Mouse (Mus musculus): ENCODE measurements around the gene Vps37b.

Vps37b gene

GRCm38 (mm10) chr5:124001274-124001673 lies 30.8 kb downstream of the Vps37b start:
- DNase-seq (ENCODE audit: low read depth): no peak

DNA sequence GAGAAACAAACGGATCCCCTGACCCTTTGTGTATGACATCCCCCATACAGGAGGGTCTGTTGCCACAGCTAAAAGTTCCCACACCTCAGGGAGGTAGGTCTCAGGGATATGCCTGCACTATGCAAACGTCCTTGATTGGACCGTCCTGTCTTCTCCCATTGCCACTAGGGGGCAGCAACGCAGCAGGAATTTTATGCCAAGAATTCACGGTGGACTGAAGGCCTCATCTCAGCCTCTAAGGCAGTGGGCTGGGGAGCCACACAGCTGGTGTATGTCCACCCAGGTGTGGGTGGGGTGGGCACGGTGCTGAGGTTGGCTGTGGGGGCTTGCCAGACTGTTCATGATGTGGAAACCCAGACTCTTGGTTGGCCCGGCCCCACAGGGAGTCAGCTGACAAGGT lies 31.2 kb downstream of the Vps37b start:
- peak; percentile 88 for DNase-seq (ENCODE audit: low read depth)

DNA sequence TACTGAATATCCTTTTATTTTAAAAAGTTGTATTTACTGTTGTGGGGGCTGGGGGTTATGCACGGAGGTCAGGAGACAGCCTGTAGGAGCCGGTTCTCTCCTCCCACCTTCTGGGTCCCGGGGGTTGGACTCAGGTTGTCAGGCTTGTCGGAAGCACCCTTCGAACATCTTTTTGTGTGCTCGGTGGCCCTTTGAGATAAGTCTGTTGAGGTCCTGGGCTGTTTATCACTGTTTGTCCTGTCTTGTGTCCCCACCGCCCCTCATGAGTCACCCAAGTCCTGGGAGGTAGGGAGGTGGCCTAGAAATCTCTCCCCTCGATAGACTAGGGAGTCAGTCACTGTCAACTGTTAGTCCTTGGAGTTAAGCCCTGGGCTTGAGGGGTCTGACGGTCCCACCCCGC lies 33.7 kb downstream of the Vps37b start:
- no peak for DNase-seq (ENCODE audit: low read depth)

- no peak for DNase-seq (ENCODE audit: low read depth)
These were observed 34.3 kb downstream of the Vps37b start for GRCm38 (mm10) chr5:123997811-123998210.

DNA sequence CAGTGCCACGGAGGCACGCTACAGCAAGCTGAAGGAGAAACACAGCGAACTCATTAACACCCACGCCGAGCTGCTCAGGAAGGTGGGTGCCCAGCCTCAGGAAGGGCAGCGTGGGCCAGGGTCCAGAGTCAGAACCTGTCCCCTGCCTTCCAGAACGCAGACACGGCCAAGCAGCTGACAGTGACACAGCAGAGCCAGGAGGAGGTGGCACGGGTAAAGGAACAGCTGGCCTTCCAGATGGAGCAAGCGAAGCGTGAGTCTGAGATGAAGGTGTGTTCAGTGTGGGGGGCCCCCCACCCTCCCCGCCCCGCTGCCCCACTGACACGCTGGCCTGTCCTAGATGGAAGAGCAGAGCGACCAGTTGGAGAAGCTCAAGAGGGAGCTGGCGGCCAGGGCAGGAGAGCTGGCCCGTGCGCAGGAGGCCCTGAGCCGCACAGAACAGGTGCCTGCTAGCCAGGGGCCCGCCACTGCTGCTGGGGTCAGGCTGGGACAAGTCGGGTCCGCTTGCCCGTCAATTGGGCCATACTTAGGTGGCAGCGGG lies 34.8 kb downstream of the Vps37b start:
- DNase-seq (ENCODE audit: low read depth): no peak

GRCm38 (mm10) chr5:123996695-123997094 lies 35.4 kb downstream of the Vps37b start:
- DNase-seq (ENCODE audit: low read depth): no peak

GRCm38 (mm10) chr5:123996194-123996593 lies 35.9 kb downstream of the Vps37b start:
- no peak for DNase-seq (ENCODE audit: low read depth)

DNA sequence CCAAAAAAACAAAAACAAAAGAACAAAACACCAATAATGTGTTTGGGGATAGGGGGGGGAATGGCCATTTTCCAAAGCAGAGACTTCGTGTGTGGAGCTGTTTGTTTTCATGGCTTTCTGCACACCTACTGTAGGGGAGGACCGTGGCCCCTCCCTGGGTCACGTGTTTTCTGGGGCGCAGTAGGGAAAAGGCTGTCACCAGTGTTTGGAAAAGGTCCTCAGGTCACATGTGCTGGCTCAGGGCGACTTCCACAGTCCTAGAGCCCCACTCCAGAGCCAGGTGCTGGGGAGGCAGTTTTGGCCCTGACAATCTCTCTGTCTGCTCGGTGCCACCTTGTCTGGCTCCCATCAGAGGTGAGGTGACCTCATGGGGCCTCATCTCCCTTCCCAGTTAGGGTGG lies 36.7 kb downstream of the Vps37b start:
- DNase-seq (ENCODE audit: low read depth): no peak

DNA sequence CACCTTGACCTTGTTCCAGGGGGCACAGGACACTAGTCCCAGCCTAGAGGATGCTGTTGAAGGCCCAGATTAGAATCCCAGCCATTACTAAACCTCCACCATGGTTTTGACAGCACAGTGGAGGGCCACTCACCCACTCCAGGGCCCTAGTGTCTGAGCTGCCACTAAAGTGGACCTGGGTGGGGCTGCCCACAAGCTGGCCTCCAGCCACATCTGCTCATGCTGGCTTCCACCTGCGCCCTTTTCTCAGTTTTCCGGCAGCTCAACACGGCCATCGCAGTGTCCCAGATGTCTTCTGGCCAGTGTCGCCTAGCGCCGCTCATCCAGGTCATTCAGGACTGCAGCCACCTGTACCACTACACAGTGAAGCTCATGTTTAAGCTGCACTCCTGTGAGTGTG lies 37.6 kb downstream of the Vps37b start:
- no peak for DNase-seq (ENCODE audit: low read depth)

- DNase-seq (ENCODE audit: low read depth): no peak
These were observed 38.6 kb downstream of the Vps37b start for GRCm38 (mm10) chr5:123993263-123994036.

DNA sequence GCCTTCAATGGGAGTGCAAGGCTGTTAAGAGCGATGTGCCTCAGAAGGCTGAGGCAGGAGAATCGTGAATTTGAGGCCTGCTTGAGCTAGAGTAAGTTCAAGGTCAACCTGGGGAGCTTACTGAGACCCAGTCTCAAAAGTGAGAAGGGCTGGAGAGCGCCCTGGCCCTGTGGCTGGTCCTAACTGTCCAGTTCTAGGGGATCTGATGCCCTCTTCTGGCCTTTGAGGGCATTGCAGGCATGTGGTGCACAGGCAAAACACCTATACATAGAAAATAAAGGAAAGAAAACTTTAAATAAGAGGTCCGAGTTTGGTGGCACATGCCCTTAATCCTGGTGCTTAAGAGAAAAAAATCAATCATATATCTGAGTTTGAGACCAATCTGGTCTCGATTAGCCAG lies 39.3 kb downstream of the Vps37b start:
- peak; percentile 67 for DNase-seq (ENCODE audit: low read depth)

DNA sequence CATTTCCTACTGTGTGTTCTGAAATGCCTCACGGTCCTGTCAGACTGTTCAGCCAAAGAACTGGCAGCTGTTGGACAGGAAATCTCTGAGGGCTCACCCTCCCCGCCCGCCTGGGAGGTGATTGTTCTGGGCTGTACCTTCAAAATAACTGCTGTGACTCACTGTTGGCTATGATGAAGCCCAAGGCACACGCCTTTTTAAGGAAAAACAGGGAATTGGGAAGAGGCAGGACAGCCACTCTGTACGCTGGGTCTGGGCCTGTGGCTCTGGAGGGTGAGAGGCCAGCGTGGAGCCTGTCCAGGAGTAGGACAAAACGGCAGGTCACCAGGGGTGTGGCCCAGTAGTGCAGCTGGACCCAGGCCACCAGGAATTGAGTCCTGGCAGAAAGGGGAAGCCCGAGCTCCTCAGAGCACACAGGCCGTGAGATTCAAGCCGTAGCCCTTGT lies 39.9 kb downstream of the Vps37b start:
- no peak for DNase-seq (ENCODE audit: low read depth)

GRCm38 (mm10) chr5:123991321-123991720 lies 40.7 kb downstream of the Vps37b start:
- no peak for DNase-seq (ENCODE audit: low read depth)

DNA sequence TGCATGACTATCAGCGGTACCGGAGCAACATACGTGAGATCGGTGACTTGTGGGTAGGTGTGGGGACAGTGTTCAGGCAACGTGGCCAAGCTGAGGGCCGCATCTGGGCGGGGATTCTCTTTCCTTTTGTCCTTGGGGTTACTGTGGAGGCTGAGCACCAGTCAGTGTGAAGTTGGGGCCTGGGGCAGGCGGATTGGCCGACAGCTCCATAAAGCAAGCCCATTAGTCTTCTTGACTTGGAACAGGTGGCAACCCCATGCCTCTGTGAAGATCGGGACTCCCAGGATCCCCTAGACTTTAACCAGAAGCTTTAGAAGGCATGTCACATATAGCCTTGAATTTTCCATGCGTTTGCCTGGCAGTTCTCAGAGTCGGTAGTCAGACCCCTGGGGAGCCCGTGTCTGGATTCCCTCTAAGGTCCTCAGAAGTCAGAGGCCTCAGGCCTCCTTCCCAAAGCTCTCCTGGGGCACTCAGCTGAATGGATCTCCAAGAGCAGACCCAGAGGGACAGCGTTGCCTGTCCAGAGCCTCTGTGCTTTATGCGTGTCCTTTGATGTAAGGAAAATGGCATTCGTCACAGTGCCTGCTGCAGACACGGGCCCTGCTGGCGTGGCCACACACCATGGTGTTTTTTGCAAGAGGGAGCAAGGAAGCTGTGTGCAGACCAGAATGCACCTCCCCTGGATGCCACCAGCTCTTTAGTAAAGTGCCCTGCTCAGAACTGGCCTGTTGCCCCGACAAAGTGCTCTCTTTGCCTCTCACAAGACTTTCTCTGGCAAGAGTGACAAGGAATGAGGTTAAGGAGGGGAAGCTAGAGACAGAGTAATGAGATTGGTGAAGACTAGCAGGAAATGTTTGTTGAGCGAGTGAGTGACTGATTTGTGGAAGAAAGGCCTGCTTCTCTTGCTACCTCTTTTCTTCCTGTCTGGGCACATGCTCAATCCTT lies 41.9 kb downstream of the Vps37b start:
- no peak for DNase-seq (ENCODE audit: low read depth)

DNA sequence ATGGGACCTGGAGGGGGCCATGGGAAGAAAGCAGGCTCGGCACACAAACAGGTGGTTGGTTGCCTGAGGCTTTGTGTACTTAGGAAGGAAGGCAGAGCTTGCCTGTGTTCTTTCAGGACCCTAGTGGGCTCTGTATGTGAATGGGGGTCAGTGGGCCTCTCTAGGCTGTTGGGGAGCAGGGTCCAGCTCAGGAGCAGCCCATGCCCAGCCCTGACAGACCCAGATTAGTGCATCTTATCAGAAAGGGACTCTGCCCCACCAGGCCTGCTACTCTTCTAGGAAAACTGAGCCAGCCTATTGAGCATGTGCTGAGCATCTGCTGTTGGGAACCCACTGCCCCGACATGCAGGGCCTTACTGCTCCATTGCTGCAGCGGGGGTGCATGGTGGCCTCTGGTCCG lies 44.6 kb downstream of the Vps37b start:
- no peak for DNase-seq (ENCODE audit: low read depth)

- no peak for DNase-seq (ENCODE audit: low read depth)
These were observed 45.1 kb downstream of the Vps37b start for GRCm38 (mm10) chr5:123986925-123987324.

DNA sequence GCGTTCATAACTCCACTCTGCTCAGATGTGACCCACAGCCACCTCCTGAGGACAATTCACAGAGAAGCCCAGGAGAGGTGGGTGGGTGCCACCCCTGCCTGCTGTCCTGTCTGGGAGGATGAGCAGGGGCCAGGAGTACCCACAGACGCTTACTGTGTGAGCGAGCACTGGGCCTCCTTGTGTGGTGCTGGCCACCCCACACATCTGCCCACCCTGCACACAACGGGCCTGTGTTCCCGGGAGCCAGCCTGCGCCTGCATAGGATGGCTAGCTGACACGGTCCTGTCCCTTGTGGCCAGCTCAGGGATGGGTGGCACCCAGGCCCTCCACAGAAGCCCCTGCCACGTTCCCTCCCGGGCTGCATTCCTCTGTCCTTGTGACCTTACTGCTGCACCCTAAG lies 46.6 kb downstream of the Vps37b start:
- DNase-seq (ENCODE audit: low read depth): no peak

- no peak for DNase-seq (ENCODE audit: low read depth)
These were observed 49.2 kb downstream of the Vps37b start for GRCm38 (mm10) chr5:123982838-123983237.

- DNase-seq (ENCODE audit: low read depth): no peak
These were observed 50.9 kb downstream of the Vps37b start for GRCm38 (mm10) chr5:123981250-123981554.

DNA sequence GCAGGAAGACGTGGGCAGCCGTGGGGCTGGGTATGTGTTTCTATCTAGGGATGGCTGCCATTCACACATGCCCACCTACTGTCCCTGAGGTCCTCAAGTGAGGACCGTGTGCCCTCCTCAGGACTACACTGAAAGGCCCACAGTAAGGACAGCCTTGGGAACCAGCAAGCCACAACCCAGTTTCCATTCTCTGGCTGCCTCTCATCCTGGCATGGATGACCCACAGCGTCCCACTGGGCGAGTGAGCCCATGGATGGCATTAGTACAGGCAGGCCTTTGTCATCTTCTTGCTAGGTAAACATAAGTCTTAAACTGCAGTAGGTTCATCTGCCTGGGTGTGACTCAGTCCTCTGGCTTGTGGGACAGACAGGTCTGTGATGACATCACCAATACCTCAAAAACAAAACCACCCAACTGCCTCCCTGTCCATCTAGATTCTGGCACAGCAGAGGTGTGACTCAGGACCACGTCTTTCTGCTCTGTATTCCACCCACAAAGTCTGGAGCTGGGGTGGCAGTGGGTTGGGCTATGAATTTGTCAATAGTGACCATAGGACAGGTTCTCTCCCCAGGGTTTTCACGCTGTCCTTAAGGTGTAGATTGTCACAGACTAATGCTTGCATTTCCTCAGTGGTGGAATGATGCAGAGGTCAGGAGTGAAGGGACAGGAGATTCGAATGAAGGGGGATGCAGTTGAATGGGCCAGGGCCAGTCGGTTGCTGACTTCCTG lies 51.4 kb downstream of the Vps37b start:
- no peak for DNase-seq (ENCODE audit: low read depth)

GRCm38 (mm10) chr5:123979980-123980369 lies 52.1 kb downstream of the Vps37b start:
- no peak for DNase-seq (ENCODE audit: low read depth)

DNA sequence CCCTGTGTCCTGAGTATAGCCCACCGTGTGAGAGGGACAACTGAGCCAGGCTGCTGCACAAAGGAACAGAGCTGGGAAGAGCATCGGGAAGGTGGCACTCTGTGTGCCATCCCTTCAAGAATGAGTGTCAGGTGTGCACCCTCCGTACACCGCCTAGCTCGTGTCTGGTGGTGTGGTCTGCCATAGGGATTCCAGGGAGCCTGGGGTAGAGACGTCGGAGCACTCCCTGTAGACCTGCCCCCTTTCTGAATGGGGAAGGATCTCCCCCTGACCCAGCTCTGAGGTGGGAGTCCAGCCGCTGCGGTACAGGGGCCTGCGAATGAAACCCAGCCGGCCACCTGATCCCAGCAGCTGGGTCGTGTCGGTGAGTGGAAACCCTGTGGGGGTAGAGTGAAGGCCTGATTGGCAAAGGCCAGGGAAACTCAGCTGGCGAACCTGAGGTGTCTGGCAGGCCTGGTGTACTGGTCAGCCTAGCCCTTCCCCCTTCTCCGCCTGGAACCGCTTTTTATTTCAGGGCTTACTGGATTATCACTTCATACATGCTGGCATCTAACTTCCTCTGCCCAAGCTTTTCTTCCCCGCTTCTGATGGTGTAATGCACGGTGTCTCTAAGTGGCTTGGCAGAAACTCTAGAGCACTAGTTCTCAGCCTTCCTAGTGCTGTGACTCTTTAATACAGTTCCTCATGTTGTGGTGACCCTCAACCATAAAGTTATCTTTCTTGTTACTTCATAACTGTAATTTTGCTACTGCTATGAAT lies 52.7 kb downstream of the Vps37b start:
- no peak for DNase-seq (ENCODE audit: low read depth)

Data from c-Kit-positive CD71-negative TER-119-negative erythroid progenitor cells, embryonic 14.5 days (primary cell).